Mouse (Mus musculus): ENCODE measurements at regions not wholly inside any gene's neighbourhood (a gene's known extent, or its start where the extent isn't known, plus 50 kb on each side); places are given as distances from the start of the nearest gene placed in this dataset.

DNA sequence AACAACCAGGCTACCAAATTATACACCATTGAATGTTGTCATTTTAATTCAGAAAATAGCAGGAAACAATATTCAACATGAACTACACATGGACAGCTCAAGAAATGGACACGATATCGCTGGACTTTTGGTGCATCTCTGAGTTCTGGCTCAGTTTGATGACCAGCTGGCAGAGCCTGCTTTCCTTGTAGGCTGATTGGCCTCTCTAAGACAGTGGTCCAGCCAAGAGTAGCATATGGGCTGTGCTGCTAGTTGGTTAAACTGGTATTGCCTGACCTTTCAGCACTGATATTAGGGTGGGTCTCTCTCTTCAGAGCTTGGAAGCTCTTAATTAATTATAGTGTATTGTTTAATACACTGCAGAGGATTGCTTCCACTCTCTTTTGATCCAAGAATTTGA is 705.8 kb upstream of the Ddx18 start:
- no peaks in the 10 kb centered on the region for H3K36me3 ChIP-seq (ENCODE audit: control insufficient read depth, insufficient read depth, low read length)
- no peaks in the 10 kb centered on the region for H3K27me3 ChIP-seq (ENCODE audit: control insufficient read depth, insufficient read depth, low read length)
- H3K4me1 ChIP-seq (ENCODE audit: control insufficient read depth, insufficient read depth, low read length): no peaks in the 10 kb centered on the region
- H3K4me2 ChIP-seq (ENCODE audit: low read depth, low read length): no peak overlapping the region
- no peaks in the 10 kb centered on the region for H3K9me3 ChIP-seq (ENCODE audit: control insufficient read depth, low read length)
- 92% methylated on average over 2 of the region's 2 CpGs for WGBS
- H3K4me3 ChIP-seq (ENCODE audit: low read depth, low read length): no peak overlapping the region
- H3K9ac ChIP-seq (replicated peaks; ENCODE audit: low read depth, low read length): no peak overlapping the region
- ATAC-seq (ENCODE audit: low read depth): no peak
- H3K27ac ChIP-seq (ENCODE audit: low read depth, low read length): no peak overlapping the region

DNA sequence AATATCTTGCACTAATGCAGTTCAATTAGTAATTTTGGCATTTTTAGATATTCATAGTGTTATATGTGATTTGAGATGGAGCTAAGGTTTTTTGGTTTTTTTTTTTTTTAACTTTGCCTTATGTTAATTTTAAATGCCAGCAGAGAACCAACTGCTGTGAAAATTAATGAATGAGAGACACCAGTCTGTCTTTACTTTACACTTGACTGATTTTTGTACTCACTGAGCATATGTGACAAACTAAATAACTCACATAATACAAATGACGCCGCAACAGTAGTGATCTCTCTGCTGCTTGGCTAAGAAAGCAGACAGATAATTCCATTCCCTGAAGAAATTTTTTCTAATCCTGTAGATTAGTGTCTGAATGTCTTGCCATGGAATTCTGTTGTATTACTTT is 675.2 kb upstream of the Ddx18 start:
- Histone ChIP-seq H3K9ac (replicated peaks; ENCODE audit: low read depth, low read length) (no peak overlapping the region), H3K4me3 (ENCODE audit: low read depth, low read length) (no peak overlapping the region), H3K9me3 (ENCODE audit: control insufficient read depth, low read length) (no peaks in the 10 kb centered on the region), H3K27me3 (ENCODE audit: control insufficient read depth, insufficient read depth, low read length) (no peaks in the 10 kb centered on the region), H3K27ac (ENCODE audit: low read depth, low read length) (no peak overlapping the region), H3K4me1 (ENCODE audit: control insufficient read depth, insufficient read depth, low read length) (no peaks in the 10 kb centered on the region), H3K4me2 (ENCODE audit: low read depth, low read length) (no peak overlapping the region), H3K36me3 (ENCODE audit: control insufficient read depth, insufficient read depth, low read length) (no peaks in the 10 kb centered on the region)
- no peak for ATAC-seq (ENCODE audit: low read depth)
- WGBS: 64% methylated on average over 2 of the region's 2 CpGs

DNA sequence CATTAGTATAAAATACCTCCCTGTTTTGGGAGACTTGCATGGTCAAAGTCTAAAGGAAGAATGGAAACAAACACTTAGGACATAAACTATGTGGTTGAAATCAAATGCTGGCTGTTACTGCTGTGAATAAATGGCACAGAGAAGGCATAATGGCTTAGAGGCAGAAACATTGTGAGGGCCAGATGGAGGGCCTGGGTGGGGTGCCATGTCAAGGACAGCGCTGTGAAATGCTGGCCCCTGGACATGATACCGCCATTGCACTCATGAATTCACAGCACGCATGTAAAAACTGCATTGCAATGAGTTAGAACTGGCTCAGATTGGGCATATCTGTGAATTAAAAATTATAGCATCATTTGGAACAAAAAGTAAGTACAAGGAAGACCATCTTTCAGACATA is 673.7 kb upstream of the Ddx18 start:
- H3K27me3 ChIP-seq (ENCODE audit: control insufficient read depth, insufficient read depth, low read length): no peaks in the 10 kb centered on the region
- 79% methylated on average over 3 of the region's 3 CpGs for whole genome bisulfite sequencing
- H3K9me3 ChIP-seq (ENCODE audit: control insufficient read depth, low read length): no peaks in the 10 kb centered on the region

DNA sequence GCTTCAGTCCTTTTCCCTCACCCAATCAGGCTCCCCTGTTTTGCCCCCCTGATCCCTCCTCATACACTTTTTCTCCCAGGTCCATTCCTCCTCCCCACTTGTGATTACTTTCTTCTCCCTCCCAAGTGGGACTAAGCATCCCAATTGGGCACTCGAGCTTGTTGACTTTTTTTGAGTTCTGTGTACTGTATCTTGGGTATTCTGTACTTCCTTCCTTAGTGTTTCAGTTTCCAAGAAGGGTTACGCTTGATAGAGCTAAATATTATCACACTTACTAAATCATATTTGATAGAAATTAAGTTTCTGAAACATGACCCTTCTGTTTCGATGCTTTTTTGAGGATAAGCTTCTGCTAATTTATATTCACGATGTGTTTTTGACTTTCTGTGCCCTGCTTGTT is 662.7 kb upstream of the Ddx18 start:
- no peak overlapping the region for H3K9ac ChIP-seq (replicated peaks; ENCODE audit: low read depth, low read length)
- H3K9me3 ChIP-seq (ENCODE audit: control insufficient read depth, low read length): no peaks in the 10 kb centered on the region
- no peak overlapping the region for H3K4me3 ChIP-seq (ENCODE audit: low read depth, low read length)
- no peaks in the 10 kb centered on the region for H3K4me1 ChIP-seq (ENCODE audit: control insufficient read depth, insufficient read depth, low read length)
- H3K36me3 ChIP-seq (ENCODE audit: control insufficient read depth, insufficient read depth, low read length): no peaks in the 10 kb centered on the region
- 86% methylated on average over 4 of the region's 4 CpGs for WGBS
- H3K27ac ChIP-seq (ENCODE audit: low read depth, low read length): no peak overlapping the region
- H3K4me2 ChIP-seq (ENCODE audit: low read depth, low read length): no peak overlapping the region
- ATAC-seq (ENCODE audit: low read depth): no peak
- no peaks in the 10 kb centered on the region for H3K27me3 ChIP-seq (ENCODE audit: control insufficient read depth, insufficient read depth, low read length)

More for the DNA sequence above, 673.7 kb upstream of the Ddx18 start:
- H3K4me1 ChIP-seq (ENCODE audit: control insufficient read depth, insufficient read depth, low read length): no peaks in the 10 kb centered on the region
- no peak overlapping the region for H3K4me3 ChIP-seq (ENCODE audit: low read depth, low read length)
- H3K36me3 ChIP-seq (ENCODE audit: control insufficient read depth, insufficient read depth, low read length): no peaks in the 10 kb centered on the region
- no peak for ATAC-seq (ENCODE audit: low read depth)
- H3K9ac ChIP-seq (replicated peaks; ENCODE audit: low read depth, low read length): no peak overlapping the region
- no peak overlapping the region for H3K4me2 ChIP-seq (ENCODE audit: low read depth, low read length)
- H3K27ac ChIP-seq (ENCODE audit: low read depth, low read length): no peak overlapping the region

DNA sequence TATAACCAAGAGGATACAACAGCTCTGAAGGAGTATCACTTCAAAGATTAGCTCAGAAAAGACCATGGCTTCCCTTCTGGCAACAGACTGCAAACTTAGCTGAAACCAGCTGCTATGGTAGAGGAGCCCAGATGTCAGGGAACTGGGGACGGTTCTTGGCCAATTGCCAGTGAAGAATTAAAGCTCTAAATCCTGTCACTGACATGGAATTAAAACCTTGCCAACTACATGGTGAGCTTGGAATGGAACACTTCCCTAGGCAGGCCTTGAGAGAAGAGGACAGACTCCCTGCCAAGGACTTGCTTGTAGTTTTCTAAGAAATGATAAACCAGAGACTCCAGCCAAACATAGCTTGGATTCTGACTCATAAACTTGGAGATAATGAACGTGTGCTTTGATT is 644.7 kb upstream of the Ddx18 start:
- no peaks in the 10 kb centered on the region for H3K9me3 ChIP-seq (ENCODE audit: control insufficient read depth, low read length)
- WGBS: 56% methylated on average over 2 of the region's 2 CpGs
- peak; percentile 79 for ATAC-seq (ENCODE audit: low read depth)

DNA sequence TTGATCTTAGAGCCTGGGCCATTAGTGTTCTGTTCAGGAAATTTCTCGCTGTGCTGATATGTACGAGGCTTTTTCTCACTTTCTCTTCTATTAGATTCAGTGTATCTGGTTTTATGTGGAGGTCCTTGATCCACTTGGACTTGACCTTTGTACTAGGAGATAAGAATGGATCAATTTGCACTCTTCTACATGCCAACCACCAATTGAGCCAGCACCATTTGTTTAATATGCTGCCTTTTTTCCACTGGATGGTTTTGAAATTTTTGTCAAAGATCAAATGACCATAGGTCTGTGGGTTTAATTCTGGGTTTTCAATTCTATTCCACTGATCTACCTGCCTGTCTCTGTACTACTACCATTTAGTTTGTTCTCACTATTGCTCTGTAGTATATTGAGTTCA is 640.8 kb upstream of the Ddx18 start:
- Histone ChIP-seq H3K36me3 (ENCODE audit: control insufficient read depth, insufficient read depth, low read length) (no peaks in the 10 kb centered on the region), H3K4me3 (ENCODE audit: low read depth, low read length) (no peak overlapping the region), H3K27me3 (ENCODE audit: control insufficient read depth, insufficient read depth, low read length) (no peaks in the 10 kb centered on the region), H3K9me3 (ENCODE audit: control insufficient read depth, low read length) (no peaks in the 10 kb centered on the region), H3K4me2 (ENCODE audit: low read depth, low read length) (no peak overlapping the region), H3K9ac (replicated peaks; ENCODE audit: low read depth, low read length) (no peak overlapping the region), H3K4me1 (ENCODE audit: control insufficient read depth, insufficient read depth, low read length) (no peaks in the 10 kb centered on the region), H3K27ac (ENCODE audit: low read depth, low read length) (no peak overlapping the region)
- no peak for ATAC-seq (ENCODE audit: low read depth)
- 89% methylated on average over 2 of the region's 2 CpGs for WGBS

More for the DNA sequence above, 644.7 kb upstream of the Ddx18 start:
- no peaks in the 10 kb centered on the region for H3K36me3 ChIP-seq (ENCODE audit: control insufficient read depth, insufficient read depth, low read length)
- no peak overlapping the region for H3K27ac ChIP-seq (ENCODE audit: low read depth, low read length)
- H3K4me1 ChIP-seq (ENCODE audit: control insufficient read depth, insufficient read depth, low read length): no peaks in the 10 kb centered on the region
- no peak overlapping the region for H3K9ac ChIP-seq (replicated peaks; ENCODE audit: low read depth, low read length)
- H3K4me3 ChIP-seq (ENCODE audit: low read depth, low read length): no peak overlapping the region
- H3K27me3 ChIP-seq (ENCODE audit: control insufficient read depth, insufficient read depth, low read length): no peaks in the 10 kb centered on the region
- H3K4me2 ChIP-seq (ENCODE audit: low read depth, low read length): no peak overlapping the region

DNA sequence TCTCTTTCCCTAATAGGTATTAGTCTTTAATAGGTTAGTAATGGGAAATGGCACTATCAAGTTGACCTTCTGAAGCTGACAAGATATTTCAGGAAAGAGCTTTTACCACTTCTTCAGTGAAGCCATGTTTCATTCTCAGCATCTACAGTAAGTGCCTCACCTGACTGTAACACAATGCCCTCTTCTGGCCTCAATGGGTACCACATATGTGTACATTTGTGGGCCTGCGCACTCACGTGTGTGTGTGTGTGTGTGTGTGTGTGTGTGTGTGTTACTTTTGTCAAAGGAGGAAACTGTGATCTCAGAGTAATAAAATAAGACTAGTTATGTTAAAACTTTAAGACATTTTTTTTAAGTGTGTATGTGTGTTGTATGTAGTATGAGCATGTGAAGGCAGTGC is 601.8 kb upstream of the Ddx18 start:
- ATAC-seq (ENCODE audit: low read depth): no peak
- H3K9ac ChIP-seq (replicated peaks; ENCODE audit: low read depth, low read length): no peak overlapping the region
- no peaks in the 10 kb centered on the region for H3K27me3 ChIP-seq (ENCODE audit: control insufficient read depth, insufficient read depth, low read length)
- no peaks in the 10 kb centered on the region for H3K4me1 ChIP-seq (ENCODE audit: control insufficient read depth, insufficient read depth, low read length)
- no peak overlapping the region for H3K4me3 ChIP-seq (ENCODE audit: low read depth, low read length)
- no peak overlapping the region for H3K27ac ChIP-seq (ENCODE audit: low read depth, low read length)
- no peak overlapping the region for H3K4me2 ChIP-seq (ENCODE audit: low read depth, low read length)
- WGBS: 85% methylated on average over 2 of the region's 2 CpGs
- H3K9me3 ChIP-seq (ENCODE audit: control insufficient read depth, low read length): no peaks in the 10 kb centered on the region
- no peaks in the 10 kb centered on the region for H3K36me3 ChIP-seq (ENCODE audit: control insufficient read depth, insufficient read depth, low read length)

DNA sequence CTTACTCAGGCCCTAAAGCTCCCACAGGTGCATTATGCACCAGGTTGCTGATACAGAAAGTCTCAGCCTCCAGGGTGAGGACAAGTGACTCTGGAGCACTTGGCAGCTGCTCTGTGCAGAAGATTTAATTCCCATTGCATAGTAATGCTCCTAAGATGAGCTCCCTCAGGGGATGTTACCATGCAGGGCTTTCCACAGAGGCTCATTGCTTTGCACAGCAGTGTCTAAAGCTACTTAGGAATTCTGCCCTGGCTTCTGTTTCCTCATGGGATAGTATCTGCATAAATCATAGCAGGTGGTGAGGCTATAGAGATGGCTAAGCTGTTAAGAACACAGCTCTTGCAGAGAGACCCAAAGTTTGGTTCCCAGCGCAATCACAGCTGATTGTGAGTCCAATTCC is 594.0 kb upstream of the Ddx18 start:
- Histone ChIP-seq H3K36me3 (ENCODE audit: control insufficient read depth, insufficient read depth, low read length) (no peaks in the 10 kb centered on the region), H3K9me3 (ENCODE audit: control insufficient read depth, low read length) (no peaks in the 10 kb centered on the region), H3K4me3 (ENCODE audit: low read depth, low read length) (no peak overlapping the region), H3K4me2 (ENCODE audit: low read depth, low read length) (no peak overlapping the region), H3K9ac (replicated peaks; ENCODE audit: low read depth, low read length) (no peak overlapping the region), H3K27me3 (ENCODE audit: control insufficient read depth, insufficient read depth, low read length) (no peaks in the 10 kb centered on the region), H3K27ac (ENCODE audit: low read depth, low read length) (no peak overlapping the region), H3K4me1 (ENCODE audit: control insufficient read depth, insufficient read depth, low read length) (no peaks in the 10 kb centered on the region)
- 71% methylated on average over 1 of the region's 1 CpGs for WGBS
- ATAC-seq (ENCODE audit: low read depth): no peak

DNA sequence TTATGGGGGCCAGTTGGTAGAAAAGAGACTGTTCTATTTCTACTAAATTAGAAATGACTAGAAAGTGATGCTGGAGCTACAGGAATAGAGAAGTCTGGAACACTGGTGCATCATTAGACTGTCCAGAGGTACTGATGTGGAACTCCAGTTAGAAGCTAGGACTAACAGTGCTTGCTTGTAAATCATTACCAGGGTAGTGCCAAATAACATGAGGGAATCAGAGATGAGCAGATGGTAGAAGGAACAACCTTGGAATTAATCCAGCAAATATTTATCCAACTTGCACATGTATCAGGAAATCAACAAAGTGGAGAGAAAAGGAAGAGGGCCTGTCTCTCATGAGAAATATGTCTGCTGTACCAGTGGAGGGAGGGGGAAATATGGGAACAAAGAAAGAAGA is 573.6 kb upstream of the Ddx18 start:
- Histone ChIP-seq H3K4me3 (ENCODE audit: low read depth, low read length) (no peak overlapping the region), H3K9ac (replicated peaks; ENCODE audit: low read depth, low read length) (no peak overlapping the region), H3K27ac (ENCODE audit: low read depth, low read length) (no peak overlapping the region), H3K9me3 (ENCODE audit: control insufficient read depth, low read length) (no peaks in the 10 kb centered on the region), H3K4me1 (ENCODE audit: control insufficient read depth, insufficient read depth, low read length) (no peaks in the 10 kb centered on the region), H3K27me3 (ENCODE audit: control insufficient read depth, insufficient read depth, low read length) (no peaks in the 10 kb centered on the region), H3K36me3 (ENCODE audit: control insufficient read depth, insufficient read depth, low read length) (no peaks in the 10 kb centered on the region), H3K4me2 (ENCODE audit: low read depth, low read length) (no peak overlapping the region)
- ATAC-seq (ENCODE audit: low read depth): no peak

DNA sequence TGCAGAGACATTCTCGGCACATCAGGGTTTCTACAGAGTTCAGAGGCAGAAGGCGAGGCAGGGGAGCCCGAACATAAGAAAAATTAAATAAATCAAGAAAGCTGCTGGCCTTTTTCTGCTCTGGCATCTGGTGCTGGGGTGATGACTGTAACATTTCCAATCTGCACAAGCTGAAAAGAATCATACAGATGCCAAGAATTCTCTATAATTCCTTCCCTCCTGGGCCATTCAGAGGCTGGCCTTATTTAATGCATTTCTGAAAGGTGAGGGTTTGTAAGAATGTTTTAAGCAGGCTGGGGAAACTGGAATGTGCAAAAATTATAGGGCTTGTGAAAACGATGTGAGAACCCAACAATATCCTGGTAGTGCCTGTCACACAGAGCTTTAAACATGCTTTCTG is 556.2 kb upstream of the Ddx18 start:
- 73% methylated on average over 4 of the region's 4 CpGs for WGBS
- no peak overlapping the region for H3K27ac ChIP-seq (ENCODE audit: low read depth, low read length)
- no peak for ATAC-seq (ENCODE audit: low read depth)

More for the DNA sequence above, 556.2 kb upstream of the Ddx18 start:
- no peaks in the 10 kb centered on the region for H3K4me1 ChIP-seq (ENCODE audit: control insufficient read depth, insufficient read depth, low read length)
- H3K27me3 ChIP-seq (ENCODE audit: control insufficient read depth, insufficient read depth, low read length): no peaks in the 10 kb centered on the region
- H3K36me3 ChIP-seq (ENCODE audit: control insufficient read depth, insufficient read depth, low read length): no peaks in the 10 kb centered on the region
- no peak overlapping the region for H3K4me3 ChIP-seq (ENCODE audit: low read depth, low read length)
- H3K4me2 ChIP-seq (ENCODE audit: low read depth, low read length): no peak overlapping the region
- no peaks in the 10 kb centered on the region for H3K9me3 ChIP-seq (ENCODE audit: control insufficient read depth, low read length)
- no peak overlapping the region for H3K9ac ChIP-seq (replicated peaks; ENCODE audit: low read depth, low read length)

Data from neural tube, embryonic 14.5 days (tissue).